Mouse (Mus musculus): Measurements from ENCODE around the gene Misp.
A peak's percentile ranks its signal among the peaks of the same experiment; 100 is the strongest.

The Misp gene

GRCm38 (mm10) chr10:79856704-79857451 is 36.1 kb downstream of the Misp start:
- DNase-seq: no peak

DNA sequence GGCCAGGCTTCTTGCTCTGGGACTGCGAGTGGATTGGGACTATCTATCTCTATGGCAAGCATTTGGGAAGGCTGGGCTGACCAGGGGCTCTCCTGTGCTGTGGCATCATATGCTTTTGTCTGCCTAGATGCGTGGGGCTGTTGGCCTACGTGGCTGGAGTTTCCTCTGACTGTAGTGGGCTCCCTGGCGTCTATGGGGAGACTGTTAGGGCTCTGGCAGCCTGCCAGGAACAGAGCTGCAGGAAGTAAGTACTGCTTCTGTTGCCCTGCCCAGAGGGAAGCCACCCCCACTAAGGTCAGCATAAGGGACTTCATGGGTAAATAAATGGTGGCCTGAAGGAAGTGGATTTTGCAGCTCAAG is 36.6 kb downstream of the Misp start:
- DNase-seq: no peak

DNA sequence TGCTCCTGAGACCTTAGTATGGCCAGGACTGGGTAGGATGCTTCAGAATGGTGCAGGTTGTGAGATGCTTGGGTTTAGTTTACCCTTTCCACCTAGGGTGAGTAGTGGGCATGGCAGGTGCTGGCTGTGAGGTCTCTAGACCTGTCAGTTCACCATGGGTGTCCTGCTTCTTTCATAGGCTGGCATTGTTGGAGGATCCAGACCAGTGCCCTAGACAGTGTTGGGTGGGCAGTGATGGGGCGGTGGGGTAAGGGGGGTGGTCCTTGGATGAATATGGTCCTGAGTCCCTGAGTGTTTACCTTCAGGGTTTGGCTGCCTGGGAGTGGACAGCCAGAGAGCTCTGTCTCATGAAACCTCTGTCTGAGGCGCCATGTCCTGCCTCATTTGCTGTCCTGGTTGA is 37.1 kb downstream of the Misp start:
- DNase-seq: no peak

DNA sequence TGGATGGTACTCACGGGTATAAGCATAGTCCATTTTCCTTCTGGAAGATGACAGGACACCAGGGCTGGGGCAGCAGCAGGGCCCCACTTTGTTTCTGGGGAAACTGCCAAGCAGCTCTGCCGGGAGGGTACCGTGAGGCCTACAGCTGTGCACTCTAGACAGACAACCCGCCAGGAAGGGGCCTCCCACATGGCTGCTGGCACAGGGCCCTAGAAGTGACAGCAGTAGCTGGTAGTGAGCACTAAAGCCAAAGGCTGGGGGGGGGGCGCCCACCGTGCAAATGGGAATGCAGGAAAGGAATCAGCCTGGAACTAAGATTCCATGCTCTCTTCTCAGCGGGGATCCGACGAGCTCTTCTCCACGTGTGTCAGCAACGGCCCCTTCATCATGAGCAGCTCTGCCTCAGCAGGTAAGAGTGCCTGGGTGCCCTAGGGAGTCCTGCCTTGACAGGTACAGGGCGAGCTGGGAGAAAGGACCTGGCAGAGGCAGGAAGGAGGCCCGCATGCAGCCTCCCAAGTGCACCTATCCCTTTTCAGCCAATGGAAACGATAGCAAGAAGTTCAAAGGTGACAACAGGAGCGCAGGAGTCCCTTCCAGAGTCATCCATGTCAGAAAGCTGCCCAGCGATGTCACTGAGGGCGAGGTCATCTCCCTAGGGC is 37.8 kb downstream of the Misp start:
- peak; percentile 85 for DNase-seq

DNA sequence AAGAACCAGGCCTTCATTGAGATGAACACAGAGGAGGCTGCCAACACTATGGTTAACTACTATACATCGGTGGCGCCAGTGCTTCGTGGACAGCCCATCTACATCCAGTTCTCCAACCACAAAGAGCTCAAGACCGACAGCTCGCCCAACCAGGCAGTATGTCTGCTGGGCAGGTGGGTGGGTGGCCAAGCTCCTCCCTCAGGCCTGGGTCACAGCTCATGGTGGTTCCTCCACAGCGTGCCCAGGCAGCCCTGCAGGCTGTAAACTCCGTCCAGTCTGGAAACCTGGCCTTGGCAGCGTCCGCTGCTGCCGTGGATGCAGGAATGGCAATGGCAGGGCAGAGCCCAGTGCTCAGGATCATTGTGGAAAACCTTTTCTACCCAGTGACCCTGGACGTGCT is 38.3 kb downstream of the Misp start:
- DNase-seq: no peak

GRCm38 (mm10) chr10:79860079-79860911 is 39.5 kb downstream of the Misp start:
- no peak for DNase-seq

DNA sequence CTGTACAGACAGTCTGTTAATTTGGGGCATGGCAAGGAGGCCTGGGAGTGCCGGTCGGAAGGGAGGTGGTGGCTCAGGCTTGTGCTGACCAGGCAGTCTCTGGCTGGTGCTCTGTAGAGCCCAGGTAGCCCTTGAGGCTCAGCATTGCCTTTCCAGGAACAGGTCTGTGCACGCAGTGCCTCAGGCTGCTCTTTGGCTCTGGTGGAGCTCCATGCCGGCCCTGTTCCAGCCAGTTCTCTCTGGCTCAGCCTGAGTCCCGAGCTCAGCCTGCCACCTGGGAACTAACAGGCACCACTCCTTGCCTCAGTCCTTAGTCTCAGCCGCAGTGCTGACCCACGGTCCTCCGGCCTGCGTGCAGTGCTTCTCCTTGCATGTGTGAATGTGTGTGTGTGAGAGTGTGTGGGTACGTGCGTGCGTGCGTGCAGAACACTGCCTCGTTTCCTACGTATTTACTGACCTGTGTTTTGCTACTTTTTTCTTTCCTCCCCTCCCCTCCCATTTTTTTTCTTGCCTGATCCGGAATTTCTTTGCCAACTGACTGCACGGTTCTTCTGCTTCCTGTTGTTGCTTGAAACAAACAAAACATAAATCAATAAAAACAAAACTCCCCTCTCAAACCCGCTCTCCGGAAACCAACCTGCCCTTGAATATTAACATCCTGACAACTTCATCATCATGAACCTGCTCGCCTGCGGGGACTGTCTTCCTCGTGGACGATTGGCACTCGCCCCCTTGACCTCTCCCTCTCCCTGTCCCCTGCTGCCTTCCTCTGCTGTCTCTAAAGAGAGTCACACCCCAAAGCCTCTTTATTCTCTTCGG is 40.6 kb downstream of the Misp start:
- no peak for DNase-seq

DNA sequence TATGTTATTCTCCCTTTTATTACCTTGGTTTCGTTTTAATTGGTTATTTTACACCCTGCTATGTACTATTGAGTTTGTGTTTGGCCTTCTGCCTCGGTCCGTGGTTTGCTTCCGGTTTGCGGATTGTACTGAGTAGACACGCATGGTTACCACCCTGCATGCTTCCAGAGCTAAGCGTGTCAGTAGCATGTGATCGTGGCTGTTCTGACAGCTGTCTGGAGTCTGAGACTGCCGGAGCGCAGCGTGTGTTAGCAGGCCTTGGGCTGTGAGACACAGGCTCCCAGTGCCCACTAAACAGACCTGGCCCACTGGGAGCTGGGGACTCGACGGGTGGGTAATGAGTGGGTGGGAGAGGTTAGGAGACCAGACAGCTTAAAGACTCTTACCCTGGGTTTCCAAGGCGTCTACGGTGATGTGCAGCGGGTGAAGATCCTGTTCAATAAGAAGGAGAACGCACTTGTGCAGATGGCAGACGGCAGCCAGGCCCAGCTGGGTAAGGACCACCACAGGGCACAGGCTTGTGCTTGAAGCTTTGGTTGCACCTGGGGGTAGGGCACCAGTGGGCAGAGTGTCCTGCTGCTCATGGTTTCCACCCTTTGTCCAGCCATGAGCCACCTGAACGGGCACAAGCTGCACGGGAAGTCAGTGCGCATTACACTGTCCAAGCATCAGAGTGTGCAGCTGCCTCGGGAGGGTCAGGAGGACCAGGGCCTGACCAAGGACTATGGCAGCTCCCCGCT is 41.4 kb downstream of the Misp start:
- no peak for DNase-seq

DNA sequence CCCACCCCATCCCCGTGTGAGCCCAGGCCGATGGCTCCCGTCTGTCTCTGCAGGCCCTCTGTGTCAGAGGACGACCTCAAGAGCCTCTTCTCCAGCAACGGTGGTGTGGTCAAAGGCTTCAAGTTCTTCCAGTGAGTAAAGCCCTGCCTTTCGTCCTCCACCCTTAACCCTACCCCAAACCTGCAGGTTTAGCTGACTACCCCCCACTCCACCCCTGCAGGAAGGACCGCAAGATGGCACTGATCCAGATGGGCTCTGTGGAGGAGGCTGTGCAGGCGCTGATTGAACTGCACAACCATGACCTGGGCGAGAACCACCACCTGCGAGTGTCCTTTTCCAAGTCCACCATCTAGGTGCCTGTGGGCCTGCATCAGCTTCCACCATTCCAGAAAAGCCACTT is 42.1 kb downstream of the Misp start:
- no peak for DNase-seq

GRCm38 (mm10) chr10:79864351-79865188 is 43.8 kb downstream of the Misp start:
- DNase-seq: no peak

DNA sequence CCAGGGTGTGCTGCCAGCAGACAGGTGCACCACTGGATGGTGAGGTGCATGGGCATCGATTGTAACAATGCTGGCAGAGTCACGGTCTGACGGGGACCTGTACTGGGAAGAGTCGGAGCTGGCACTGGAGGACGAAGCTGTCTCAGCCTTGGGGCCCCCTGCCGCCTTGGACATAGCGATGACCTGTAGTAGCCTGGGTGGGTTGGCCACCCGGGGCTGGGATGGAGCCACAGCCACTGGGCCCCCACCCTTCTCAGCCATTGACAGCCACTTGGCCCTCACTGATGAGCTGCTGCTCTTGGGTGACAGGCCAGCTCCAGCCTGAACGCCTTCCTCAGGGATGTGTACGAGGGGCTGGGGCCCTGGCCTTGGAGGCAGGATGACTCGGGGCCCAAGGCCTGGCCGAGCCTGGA is 44.4 kb downstream of the Misp start:
- DNase-seq: no peak

DNA sequence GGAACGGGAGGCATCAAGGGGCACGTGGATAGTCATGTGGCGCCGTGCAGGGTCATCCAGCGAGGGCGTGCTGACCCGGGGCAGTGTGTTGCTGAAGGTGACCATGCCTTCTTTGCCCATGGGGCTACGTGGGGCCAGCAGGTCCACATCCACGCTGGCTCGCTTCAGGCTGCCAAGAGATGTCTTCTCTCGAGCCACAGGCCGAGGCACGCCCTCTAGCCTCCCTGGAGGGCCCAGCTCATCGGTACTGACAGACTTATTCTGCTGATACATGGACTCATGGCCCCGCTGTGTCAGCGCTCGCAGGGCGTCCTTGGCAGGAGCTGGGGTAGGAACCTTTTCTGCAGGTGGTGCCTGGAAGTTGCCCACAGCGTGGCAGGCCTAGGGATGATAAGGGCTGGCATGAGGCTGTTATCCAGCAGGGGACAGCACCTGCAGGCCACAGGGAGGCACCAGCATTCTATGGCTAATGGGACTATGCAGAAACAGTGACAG is 45.1 kb downstream of the Misp start:
- DNase-seq: no peak

- DNase-seq: no peak
Observed at GRCm38 (mm10) chr10:79866601-79867000, 45.8 kb downstream of the Misp start.

- DNase-seq: no peak
Observed at GRCm38 (mm10) chr10:79871845-79872244, 51.1 kb downstream of the Misp start.

DNA sequence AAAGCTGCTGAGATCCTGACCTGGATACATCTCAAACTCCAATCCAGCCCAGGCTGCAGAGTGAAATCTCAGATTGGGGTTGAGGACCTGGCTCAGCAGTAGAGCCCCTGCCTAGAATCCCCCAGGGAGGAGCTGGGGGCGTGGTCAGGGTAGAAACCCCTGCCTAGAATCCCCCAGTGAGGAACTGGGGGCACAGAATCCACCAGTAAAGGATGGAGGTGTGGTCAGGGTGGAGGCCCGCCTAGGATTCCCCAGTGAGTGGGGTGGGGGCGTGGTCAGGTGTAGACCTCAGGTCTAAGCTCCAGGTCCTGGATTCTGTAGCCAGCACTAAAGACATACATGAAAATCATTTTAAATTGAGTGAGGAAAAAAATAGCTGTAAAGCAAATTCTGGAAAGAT is 52.1 kb downstream of the Misp start:
- DNase-seq: no peak

DNA sequence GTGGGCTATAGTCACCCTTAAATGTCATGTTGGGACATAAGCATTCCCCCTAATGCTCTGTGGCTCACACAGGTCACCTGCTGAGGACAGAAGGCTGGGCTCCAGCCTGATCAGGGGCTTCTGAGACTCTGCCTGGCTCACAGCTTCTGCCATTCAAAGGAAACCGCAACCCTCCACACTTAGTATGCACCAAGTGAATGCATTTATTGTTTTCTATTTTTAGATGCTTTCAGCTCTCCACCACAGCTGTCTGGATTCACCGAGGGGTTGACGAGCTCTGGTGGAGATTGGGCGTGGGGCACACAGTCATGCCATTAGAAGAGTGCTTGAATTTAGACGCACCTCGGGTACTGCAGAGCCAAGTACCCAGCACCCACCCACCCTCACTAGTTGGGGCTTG is 52.5 kb downstream of the Misp start:
- no peak for DNase-seq

DNA sequence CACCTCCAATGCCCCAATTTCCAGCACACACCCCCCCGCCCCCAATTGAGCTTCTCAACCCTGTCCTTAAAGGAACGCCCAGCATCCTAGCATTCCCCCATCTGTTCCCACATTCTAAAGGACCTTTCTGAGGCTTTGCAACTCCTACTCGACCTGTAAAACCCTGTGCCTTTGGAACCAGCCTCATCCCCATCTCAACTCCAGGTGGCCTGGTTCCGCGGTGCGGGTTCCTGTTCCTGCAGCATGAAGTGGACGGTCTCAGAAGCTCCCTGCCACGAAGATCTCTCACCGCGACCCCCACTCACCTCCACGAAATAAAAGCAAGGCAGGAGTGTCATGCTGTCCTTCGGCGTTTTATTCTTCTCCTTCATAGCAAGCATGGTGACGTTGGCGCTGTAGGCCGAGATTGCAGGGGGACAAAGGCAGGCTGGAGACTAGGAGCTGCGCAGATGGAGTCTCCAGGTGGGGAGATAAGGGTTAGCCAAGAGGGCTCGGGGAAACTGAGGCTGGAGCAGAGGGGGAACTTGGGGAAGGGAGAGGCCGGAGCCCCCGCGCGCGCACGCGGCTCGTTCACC is 53.0 kb downstream of the Misp start:
- DNase-seq: no peak

GRCm38 (mm10) chr10:79874290-79874862 is 53.6 kb downstream of the Misp start, which contains the start of the genes Prtn3 and Plppr3:
TSS of gene Prtn3 (plus strand) at chr10:79874476.
TSS of gene Plppr3 (minus strand) at chr10:79874634.
- DNase-seq: peak; percentile 46

DNA sequence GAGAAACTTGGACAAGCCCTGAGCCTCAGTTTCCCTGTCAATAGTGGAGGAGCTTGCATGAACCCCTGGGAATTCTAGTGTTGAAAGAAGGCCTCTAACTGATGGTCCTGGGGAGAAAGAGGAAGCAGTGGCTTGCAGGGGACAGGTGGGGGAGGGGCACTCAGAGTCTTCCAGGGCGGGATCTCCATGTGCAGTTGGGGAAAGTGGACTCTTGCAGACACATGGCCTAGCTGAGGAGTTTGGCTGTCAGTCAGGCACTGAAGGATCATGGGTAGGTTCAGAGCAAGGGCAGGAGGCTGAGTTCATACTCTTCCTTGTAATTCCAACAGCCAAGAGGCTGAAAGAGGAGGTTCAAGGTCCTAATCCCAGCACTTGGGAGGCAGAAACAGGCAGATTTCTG is 56.4 kb downstream of the Misp start:
- DNase-seq: no peak

- no peak for DNase-seq
Observed at GRCm38 (mm10) chr10:79877757-79878156, 57.0 kb downstream of the Misp start.
